Mouse (Mus musculus): Measurements from ENCODE around the gene Gadd45b.
A peak's percentile ranks its signal among the peaks of the same experiment; 100 is the strongest.

Gadd45b gene

GRCm38 (mm10) chr10:80929299-80930226 lies at the start of gene Gadd45b:
Gene Gadd45b, plus strand, starts transcription at chr10:80930073.
- DNase-seq, result peak; percentile 99

- DNase-seq, result peak; percentile 76
Measured at GRCm38 (mm10) chr10:80880131-80880641, 49.7 kb upstream of the Gadd45b start.

GRCm38 (mm10) chr10:80880901-80881300 lies 49.0 kb upstream of the Gadd45b start:
- no peak for DNase-seq

GRCm38 (mm10) chr10:80881301-80881700 lies 48.6 kb upstream of the Gadd45b start:
- DNase-seq, result peak; percentile 84

- no peak for DNase-seq
Measured at GRCm38 (mm10) chr10:80887181-80887580, 42.7 kb upstream of the Gadd45b start.

- DNase-seq, result no peak
Measured at GRCm38 (mm10) chr10:80895100-80895499, 34.8 kb upstream of the Gadd45b start.

GRCm38 (mm10) chr10:80895697-80896096 lies 34.2 kb upstream of the Gadd45b start:
- DNase-seq, result no peak

- no peak for DNase-seq
Measured at GRCm38 (mm10) chr10:80896581-80897485, 33.0 kb upstream of the Gadd45b start.

- DNase-seq, result no peak
Measured at GRCm38 (mm10) chr10:80897861-80898510, 31.9 kb upstream of the Gadd45b start.

GRCm38 (mm10) chr10:80899074-80899473 lies 30.8 kb upstream of the Gadd45b start:
- no peak for DNase-seq

- no peak for DNase-seq
Measured at GRCm38 (mm10) chr10:80899591-80900317, 30.1 kb upstream of the Gadd45b start.

- DNase-seq, result peak; percentile 95
Measured at GRCm38 (mm10) chr10:80900318-80901247, 29.3 kb upstream of the Gadd45b start, which contains the start of gene Timm13. Gene Timm13, minus strand, starts transcription at chr10:80900969.

- no peak for DNase-seq
Measured at GRCm38 (mm10) chr10:80901409-80902272, 28.2 kb upstream of the Gadd45b start.

- no peak for DNase-seq
Measured at GRCm38 (mm10) chr10:80902273-80902940, 27.5 kb upstream of the Gadd45b start.

GRCm38 (mm10) chr10:80903282-80903681 lies 26.6 kb upstream of the Gadd45b start:
- no peak for DNase-seq

- DNase-seq, result no peak
Measured at GRCm38 (mm10) chr10:80904004-80904693, 25.7 kb upstream of the Gadd45b start.

GRCm38 (mm10) chr10:80904709-80905108 lies 25.2 kb upstream of the Gadd45b start:
- DNase-seq, result no peak

GRCm38 (mm10) chr10:80909375-80910162 lies 20.3 kb upstream of the Gadd45b start:
- DNase-seq, result no peak

Measured in thymus, postnatal 25 days (tissue).